Mouse (Mus musculus): Measurements from ENCODE around the gene Lgals7.
"Not testable (repeated sequence)": the region's sequence is repeated elsewhere in the genome, so short reads cannot be mapped to it uniquely, and the experiment has no call there.

The Lgals7 gene

DNA sequence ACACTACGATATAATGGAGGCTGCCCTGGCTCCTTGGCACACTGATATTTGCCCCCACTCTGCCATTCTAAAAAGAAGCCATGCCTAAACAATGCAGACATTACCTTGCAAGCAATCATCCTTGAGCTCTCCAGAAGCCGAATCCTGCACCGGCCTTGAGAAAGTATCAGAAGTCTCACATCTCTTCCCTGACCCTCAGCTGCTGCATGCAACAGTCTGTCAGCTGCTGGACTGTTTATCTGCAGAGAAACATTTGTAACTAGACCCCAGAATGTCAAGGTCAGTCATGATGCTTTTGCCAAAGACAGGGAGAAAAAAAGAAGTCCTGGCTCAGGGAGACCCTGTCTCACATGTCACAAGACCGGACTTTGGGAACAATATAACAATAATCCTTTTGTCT is 12.4 kb downstream of the Lgals7 start:
- no peak for DNase-seq (ENCODE audit: extremely low spot score, low read depth, low spot score)

DNA sequence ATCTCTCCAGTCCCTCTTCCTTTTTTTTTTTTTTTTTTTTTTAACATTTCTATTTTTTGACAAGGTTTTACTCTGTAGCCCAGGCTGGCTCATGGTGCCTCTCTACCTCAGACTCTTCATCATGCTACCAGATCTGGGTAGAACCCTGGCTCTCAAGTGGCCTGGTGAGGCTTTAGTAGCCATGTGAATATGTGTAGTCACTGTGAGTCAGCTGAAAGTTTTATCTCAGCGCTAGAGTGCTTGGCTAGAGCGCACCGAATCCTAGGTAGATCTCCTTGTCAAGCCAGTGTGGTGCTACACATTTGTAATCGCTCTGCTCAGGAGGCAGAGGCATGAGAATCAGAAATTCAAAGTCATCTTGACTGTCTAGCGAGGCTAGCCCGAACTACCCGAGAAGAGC is 13.5 kb downstream of the Lgals7 start:
- DNase-seq (ENCODE audit: extremely low spot score, low read depth, low spot score), result no peak

DNA sequence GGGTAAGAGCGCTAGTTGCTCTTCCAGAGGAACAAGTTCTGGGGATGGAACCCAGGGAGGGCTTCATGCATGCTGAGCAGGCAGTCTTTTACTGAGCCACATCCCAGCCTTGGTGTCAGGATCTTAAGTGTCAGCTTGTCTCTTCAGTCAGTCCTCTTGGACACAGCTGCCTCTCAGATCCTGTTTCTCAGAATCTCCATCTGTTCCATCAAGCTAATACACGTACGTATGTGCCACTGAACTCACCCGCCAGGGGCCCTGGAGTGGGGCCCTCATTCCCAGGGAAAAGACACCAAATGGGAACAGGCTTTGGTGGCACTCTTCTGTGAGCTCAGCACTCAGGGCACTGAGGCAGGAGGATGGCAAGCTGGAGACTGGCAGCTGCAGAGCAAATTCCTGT is 14.2 kb downstream of the Lgals7 start:
- DNase-seq (ENCODE audit: extremely low spot score, low read depth, low spot score), result no peak

DNA sequence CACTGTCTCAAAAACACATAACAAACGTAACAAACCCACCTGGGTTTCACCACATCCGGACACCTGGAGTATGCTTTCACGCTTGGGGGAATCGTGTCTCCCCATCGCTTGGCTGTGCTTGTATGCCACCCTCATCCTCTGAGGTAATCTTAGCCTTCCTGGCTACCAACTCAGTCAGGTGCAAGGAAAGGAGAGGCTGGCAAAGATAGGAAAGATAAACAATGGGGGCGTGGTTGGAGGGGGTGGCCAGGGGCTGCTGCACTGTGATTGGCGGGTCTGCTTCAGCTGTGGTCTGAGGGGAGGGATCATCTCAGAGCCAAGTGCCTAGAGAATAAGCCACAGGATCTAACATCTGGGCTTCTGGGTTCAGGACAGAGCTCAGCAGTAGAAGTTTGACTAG is 16.0 kb downstream of the Lgals7 start:
- DNase-seq (ENCODE audit: extremely low spot score, low read depth, low spot score), result no peak

DNA sequence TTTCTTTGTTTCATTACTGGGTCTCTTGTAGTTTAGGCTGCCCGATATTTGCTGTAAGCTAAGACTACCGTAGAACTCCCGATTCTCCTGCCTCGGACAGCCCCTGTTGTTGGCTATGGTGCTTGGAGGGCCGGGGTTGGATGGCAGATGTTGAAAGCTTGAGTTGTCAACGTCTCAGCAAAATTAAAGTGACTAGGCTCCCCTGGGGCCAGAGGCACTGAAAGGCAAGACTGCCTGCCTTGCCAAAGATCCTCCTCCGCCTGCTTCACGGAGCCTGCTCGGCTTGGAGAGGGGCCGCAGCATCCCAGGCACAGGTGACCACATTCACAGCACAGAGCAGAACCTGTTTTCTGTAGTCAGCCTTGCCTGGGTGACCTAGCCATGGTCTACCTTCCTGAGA is 16.9 kb downstream of the Lgals7 start:
- DNase-seq (ENCODE audit: extremely low spot score, low read depth, low spot score), result no peak

DNA sequence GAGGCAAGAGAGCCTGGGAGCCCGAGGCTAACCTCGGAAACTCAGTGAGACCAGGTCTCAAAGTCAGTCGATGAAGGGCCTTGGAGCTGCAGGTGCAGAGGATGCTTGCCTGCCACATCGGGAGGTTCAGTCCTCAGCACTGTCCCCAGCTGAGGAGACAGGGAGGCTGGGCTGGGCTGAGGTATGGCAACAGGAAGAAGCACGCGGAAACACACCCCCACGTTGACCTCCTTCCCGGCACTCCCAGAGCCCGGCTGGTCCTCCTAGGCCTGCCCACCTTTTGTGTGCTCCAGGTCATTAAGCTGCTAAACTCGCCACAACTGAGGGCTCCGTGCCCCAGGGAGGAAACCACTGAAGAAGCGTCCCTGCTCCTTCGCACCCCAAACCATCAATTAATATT is 17.5 kb downstream of the Lgals7 start, which contains the start of gene Capn12:
Gene Capn12, plus strand, starts transcription at position 224 of the 400 bp plus-strand sequence.
- no peak for DNase-seq (ENCODE audit: extremely low spot score, low read depth, low spot score)

DNA sequence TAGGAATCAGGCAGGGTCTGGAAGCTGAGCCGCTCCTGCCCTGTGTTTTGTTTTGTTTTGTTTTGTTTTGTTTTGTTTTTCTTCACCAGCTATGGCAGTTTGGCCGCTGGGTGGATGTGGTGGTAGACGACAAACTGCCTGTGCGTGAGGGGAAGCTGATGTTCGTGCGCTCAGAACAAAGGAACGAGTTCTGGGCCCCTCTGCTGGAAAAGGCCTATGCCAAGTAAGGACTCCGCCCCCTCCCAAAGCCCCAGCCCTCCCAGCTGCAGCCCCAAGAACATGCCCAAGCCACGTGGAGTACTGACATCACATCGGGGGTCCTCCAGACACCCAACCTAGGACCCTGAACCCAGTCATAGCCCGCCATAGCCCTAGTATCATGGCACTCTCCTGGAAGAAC is 19.4 kb downstream of the Lgals7 start:
- DNase-seq (ENCODE audit: extremely low spot score, low read depth, low spot score), result no peak

DNA sequence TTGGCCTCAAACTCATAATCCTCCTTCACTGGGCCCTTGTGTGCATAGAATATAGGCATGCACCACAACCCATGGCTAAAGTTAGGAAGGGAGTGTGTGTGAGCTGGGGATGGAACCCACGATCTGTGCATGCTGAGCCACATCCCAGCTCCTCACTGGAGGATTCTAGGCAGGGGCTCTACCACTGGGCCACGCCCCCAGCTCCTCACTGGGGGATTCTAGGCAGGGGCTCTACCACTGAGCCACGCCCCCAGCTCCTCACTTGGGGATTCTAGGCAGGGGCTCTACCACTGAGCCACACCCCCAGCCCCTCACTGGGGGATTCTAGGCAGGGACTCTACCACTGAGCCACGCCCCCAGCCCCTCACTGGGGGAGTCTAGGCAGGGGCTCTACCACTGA is 20.1 kb downstream of the Lgals7 start:
- DNase-seq (ENCODE audit: extremely low spot score, low read depth, low spot score), result not testable (repeated sequence)

DNA sequence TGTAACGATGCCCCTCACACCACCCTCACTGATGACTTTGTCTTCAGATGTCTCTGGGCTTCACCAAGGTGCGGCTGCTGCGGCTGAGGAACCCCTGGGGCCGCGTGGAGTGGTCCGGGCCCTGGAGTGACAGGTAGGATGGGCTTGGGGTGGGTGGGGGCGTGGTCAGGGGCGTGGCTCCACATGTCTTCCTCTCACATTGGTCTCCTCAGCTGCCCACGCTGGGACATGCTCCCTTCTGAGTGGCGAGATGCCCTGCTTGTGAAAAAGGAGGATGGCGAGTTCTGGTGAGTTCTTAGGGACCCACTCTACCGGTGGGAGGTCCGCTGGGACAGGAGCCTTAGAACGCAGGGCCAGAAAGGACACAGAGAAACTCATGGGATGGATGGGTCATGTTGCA is 22.8 kb downstream of the Lgals7 start:
- no peak for DNase-seq (ENCODE audit: extremely low spot score, low read depth, low spot score)

DNA sequence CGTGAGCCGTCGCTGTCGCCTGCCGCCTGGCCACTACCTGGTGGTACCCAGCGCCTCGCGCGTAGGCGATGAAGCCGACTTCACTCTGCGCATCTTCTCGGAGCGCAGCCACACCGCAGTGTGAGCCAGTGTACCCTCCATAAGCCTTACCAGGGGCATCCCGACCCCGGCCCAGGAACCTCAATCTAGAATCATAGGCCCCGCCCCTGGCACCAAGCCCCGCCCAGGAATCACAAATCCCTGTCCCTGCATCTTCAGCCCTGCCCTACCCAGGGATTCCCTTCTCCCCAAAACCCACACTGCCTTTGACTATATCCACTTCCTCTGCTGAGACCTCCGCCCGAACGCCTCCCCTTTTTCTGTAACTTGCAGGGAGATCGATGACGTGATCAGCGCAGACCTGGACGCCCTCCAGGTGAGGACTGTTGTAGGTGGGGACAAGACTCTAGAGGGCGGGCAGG is 25.1 kb downstream of the Lgals7 start:
- no peak for DNase-seq (ENCODE audit: extremely low spot score, low read depth, low spot score)

DNA sequence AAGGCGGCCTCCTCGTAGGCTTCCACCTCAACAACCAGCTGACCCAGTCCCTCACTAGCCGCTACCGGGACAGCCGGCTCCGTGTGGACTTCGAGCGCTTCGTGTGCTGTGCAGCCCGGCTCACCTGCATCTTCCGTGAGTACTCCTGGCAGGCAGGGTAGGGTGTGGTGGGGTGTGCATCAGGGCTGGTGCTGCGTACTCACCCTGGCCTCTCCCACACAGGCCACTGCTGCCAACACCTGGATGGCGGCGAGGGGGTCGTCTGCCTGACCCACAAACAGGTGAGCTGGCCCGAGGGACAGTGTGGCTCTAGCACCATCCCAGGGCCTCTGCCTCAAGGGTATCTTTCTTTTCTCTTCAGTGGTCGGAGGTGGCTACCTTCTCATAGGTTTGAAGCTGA is 28.9 kb downstream of the Lgals7 start:
- DNase-seq (ENCODE audit: extremely low spot score, low read depth, low spot score), result no peak

DNA sequence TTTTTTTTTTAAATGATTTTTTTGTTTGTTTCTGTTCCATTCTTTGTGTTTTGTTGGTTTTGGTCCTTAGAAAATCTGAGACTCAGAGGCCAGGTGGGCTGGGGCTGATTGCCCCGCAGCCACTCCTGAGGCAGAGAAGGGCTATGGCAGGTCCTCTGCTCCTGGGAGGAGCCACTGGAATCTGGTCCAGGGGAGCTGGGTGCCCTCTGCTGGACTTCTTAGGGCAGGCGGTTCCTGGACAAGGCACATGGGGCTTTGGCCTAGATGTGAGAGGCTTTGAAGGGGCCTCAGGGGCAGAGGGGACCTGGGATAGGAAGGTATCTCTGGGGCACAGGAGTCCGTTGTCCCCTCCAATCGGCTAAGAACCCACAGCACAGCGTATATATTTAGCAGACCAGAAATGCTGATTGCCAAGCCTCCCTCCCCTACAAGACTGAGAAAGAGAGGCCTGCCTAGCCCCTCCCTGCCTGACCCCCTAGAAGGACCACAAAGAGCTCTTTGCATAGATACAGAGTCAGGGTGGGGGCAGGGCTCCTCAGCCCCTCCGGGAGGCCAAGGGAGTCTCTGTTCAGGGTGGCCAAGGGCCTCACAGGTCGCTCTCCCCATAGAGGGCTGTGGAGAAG is 30.1 kb downstream of the Lgals7 start:
- no peak for DNase-seq (ENCODE audit: extremely low spot score, low read depth, low spot score)

DNA sequence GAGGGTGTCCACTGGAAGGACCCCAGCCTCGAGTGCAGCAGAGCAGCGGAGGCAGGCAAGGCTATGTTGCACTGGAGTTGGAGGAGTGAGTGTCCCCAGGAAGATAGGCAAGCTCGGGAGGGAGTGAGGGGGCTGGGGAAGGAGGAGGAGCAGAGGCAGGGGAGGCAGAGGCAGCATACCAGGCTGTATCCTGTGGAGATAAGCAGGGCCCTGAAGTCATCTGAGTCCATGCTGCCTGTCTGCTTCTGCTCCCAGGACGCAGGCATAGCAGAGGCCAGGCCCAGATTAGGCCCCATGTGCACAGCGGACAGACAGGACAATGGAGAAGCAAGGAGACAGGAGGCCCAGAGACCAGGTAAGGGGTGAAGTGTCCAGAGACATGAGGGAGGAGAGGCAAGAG is 31.3 kb downstream of the Lgals7 start:
- DNase-seq (ENCODE audit: extremely low spot score, low read depth, low spot score), result no peak

DNA sequence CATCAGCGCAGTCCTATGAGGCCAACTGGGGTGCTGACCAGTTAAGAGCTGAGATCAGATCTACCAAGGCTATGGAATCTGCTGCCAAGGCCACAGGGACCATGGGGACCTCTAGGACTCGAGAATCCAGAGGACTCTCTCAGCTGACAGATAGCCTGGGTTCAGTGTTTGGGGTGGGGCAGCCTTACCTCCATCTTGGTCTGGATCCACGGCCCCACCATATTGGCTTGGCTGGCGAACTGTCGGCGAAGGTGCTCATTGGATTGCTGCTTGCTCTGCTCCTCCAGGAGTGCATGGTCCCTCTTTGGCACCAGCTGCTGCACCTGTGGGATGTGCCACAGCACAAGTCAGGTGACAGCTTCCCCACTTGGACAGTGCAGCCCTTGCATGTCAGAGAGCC is 34.0 kb downstream of the Lgals7 start:
- no peak for DNase-seq (ENCODE audit: extremely low spot score, low read depth, low spot score)

DNA sequence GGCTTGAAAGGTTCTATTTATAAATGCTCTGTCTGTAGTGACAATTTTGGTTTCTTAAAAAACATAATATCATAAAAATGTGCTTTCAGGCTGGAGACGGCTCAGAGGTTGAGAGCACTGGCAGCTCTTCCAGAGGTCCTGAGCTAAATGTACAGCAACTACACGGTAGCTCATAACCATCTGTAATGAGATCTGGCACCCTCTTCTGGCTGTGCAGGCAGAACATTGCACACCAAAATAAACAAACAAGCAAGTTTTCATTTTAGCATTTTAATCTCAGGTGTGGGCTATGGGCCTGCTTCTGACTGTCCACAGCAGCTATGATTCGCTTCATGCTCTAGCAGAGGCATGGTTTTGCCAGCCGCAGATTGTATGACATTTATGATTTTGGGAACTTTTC is 36.3 kb downstream of the Lgals7 start:
- DNase-seq (ENCODE audit: extremely low spot score, low read depth, low spot score), result no peak

DNA sequence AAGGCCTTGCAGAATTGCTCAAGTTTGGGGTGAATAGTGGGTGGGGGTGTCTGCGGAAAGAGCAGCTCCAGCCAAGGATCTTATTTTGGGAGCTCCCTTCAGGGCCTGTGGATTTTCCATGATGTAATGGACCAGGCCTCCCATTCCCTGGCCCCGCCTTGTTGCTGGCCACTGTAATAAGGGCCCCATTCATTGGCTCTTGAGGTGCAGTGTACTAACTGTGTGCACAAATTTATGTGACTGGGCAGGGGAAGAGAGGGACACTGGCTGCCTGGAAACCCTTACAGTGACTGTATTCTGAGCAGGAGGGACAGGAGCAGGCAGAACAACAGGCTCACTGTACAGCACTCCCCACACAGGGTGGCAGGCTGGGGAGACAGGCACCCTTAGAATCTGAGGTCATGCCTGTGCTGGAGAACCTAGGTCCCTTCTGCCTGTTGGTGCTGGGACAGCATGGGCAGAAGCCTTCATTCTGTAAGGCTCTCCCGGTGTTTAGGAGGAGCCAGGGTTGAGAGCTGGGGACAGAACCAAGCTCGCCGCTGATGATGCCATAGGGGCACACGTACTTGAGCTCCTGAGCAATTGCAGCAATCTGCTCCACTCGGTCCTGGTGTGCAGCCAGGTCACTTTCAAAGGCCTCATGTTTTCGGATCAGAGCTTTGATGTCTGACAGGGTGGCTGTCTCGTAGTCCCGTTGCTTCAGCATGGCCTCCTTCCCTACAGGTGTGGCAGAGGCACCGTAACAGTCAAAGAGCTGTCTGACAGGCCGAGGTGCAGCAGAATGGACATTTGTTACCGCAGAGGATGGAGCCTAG is 37.9 kb downstream of the Lgals7 start:
- no peak for DNase-seq (ENCODE audit: extremely low spot score, low read depth, low spot score)

DNA sequence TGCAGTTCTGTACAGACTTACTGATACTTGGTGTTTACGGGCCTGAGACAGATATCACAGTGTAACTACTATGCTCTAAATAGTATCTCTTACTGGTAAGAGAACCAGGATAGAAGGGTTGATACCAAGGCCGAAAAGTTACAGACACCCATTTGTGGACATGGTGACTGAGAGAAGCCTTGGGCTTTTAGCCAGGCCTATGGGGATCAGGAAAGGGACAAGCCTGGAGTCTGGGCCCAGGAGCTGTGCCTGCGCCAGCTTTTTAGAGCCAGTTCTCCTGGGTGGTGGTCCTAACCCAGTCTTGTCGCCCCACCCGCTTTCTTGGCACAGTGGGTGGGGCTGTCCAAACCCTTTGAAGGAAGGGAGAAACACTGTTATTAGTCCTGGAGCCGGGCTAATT is 38.5 kb downstream of the Lgals7 start:
- DNase-seq (ENCODE audit: extremely low spot score, low read depth, low spot score), result no peak

DNA sequence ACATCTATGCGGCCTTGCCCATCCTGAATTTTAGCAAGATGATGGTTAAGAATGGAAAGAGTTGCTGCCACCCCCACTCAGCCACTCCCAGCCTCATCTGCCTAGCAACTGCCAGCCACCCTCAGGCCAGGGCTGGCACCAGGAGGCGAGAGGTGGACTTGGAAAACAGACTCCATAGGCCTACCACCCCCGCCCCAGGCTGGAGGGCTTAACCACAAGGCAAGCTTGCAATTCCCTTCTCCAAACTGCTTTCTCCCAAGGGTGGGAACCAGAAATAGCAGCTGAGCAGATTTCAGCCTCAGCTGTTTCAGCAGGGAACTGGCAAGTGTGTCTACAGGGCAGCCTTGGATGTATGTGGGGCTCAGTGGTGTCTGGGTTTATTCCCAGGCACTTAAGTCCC is 39.2 kb downstream of the Lgals7 start:
- no peak for DNase-seq (ENCODE audit: extremely low spot score, low read depth, low spot score)

DNA sequence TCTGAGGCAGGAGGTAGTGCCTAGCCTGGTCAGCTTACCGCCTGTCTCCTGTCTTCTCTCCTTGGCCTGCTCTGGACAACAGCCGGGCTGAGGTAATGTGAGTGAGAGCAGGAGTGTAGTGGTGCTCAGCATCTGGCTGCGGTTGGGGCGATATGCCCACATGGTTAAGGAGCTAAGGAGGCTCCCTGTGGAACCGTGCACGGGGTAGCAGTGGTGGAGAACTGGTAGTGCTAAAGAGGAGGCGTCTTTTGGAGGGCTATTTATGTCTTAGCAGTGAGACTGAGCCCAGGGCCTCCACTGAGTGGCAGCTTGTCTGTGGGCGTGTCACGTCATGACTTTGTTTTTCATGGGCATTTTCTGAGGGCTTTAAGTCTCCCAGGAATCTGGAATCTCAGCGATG is 40.1 kb downstream of the Lgals7 start:
- no peak for DNase-seq (ENCODE audit: extremely low spot score, low read depth, low spot score)

DNA sequence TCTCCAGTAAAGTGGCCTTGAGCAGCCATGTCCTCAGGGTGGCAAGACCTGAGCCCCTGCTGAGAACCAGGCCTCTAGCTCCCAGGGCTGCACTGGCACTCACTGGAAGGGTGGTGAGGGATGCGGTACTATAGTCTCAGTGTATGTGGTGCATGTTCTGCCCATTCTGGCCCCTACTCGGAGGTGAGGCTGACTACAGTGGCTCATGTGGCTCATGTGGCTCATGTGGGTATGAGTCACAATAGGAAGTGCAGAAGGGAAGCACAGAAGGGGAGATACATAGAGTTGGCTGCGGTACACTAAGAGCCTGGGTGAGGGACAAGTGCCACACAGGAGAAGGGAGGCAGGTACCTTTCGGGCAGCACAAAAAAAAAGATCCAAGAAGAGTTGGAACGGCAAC is 43.5 kb downstream of the Lgals7 start:
- no peak for DNase-seq (ENCODE audit: extremely low spot score, low read depth, low spot score)

DNA sequence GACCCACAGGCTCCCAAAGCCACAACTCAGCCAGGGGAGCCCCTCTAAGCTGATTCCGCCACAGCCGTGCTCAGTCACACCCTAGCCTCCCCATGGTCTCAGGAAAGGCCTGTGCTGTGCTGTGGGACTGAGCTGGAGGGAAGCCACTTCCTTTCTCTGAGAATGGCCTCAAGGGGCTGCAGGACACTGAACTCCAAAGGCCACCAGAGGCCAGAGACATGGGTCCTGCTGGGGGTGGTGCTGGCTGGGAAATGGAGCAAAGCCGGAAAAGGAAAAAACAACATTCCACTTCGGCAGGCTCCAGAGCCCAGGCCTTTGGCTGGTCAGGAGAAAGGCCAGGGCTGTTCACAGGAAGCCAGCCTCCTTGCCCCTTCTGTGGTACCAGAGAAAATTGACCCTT is 48.0 kb downstream of the Lgals7 start:
- DNase-seq (ENCODE audit: extremely low spot score, low read depth, low spot score), result no peak

DNA sequence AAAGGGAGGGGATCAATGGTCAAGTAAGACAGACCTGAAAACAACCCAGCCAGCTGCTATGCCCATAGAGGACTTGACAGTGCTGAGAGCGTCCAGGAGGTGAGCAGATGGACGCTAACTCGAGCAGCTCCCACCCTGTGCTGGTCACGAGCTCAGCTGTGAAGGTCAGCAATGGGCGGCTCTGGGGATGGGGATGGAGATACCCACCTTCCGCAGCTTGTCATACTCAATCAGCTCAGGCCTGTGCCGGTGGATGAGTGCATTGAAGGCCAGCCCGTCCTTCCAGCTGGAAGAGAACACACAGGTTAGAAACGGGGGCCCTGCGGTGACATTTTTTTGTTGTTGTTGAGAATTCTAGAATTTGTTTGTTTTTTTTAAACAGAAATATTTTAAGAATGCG is 49.5 kb downstream of the Lgals7 start:
- no peak for DNase-seq (ENCODE audit: extremely low spot score, low read depth, low spot score)
